Mouse (Mus musculus) neural tube, embryonic 12.5 days (tissue): ENCODE measurements around the gene Sema6d. TPM values are rescaled to one million over a fixed set of nuclear protein-coding genes. Genes with fewer than 3 reads are reported as not detected.

Source experiments
- ATAC-seq: fragments of 200-750 bp; cut with Nextera tagmentation; 2 replicates; pipeline ENCODE4 v1.8.0; 2017; ENCODE audit warnings: low read depth, mild to moderate bottlenecking, moderate TSS enrichment, moderate library complexity; ENCODE audit not compliant: low FRiP score
- H3K27ac ChIP-seq: fragments of 300-500 bp; sonication (generic); 2 replicates; pipeline ENCODE4 v1.5.1; 2016
- H3K27me3 ChIP-seq: fragments of 300-500 bp; sonication (generic); replicated peaks from 2 replicates; pipeline ENCODE4 v1.6.1; 2016; ENCODE audit warnings: mild to moderate bottlenecking
- H3K36me3 ChIP-seq: fragments of 300-500 bp; sonication (generic); 2 replicates; pipeline ENCODE4 v1.6.1; 2016; ENCODE audit warnings: mild to moderate bottlenecking
- H3K4me1 ChIP-seq: fragments of 300-500 bp; sonication (generic); 2 replicates; pipeline ENCODE4 v1.6.1; 2016
- H3K4me2 ChIP-seq: fragments of 300-500 bp; sonication (generic); replicated peaks from 2 replicates; pipeline ENCODE4 v1.6.1; 2016; ENCODE audit warnings: mild to moderate bottlenecking
- H3K4me3 ChIP-seq: fragments of 300-500 bp; sonication (generic); 2 replicates; pipeline ENCODE4 v1.5.1; 2016
- H3K9ac ChIP-seq: fragments of 300-500 bp; sonication (generic); 2 replicates; pipeline ENCODE4 v1.6.1; 2016; ENCODE audit warnings: mild to moderate bottlenecking
- H3K9me3 ChIP-seq: fragments of 300-500 bp; sonication (generic); 2 replicates; pipeline ENCODE4 v1.6.1; 2016; ENCODE audit warnings: mild to moderate bottlenecking
- WGBS: fragments of 180-500 bp; shearing (Covaris S2); methylation state at CpG from one replicate; pipeline ENCODE4 v1.1.7; 2016; 5-methylcytosine and 5-hydroxymethylcytosine counted together
- polyA plus RNA-seq: library from polyadenylated mRNA; unstranded; fragments of >200 nt; fragmentation: Nextera tagmentation; extraction: Ambion mirVana; gene quantifications from 2 replicates; pipeline ENCODE4 v1.2.1, GENCODE M21; 2016

The Sema6d gene
- polyA plus RNA-seq, 1 experiment from 2014 or later = 41.7 TPM

- ATAC-seq = no peak
- H3K9me3 ChIP-seq = no peaks in the 10 kb centered on the region
- no peak overlapping the region for H3K9ac ChIP-seq
- no peaks in the 10 kb centered on the region for H3K36me3 ChIP-seq
- 79% methylated on average over 1 of the region's 1 CpGs for WGBS
- no peaks in the 10 kb centered on the region for H3K4me1 ChIP-seq
- H3K4me3 ChIP-seq = no peak overlapping the region
- H3K4me2 ChIP-seq = no peak overlapping the region
- no peak overlapping the region for H3K27ac ChIP-seq
- no peaks in the 10 kb centered on the region for H3K27me3 ChIP-seq
These were observed 296.0 kb downstream of the Sema6d start for GRCm38 (mm10) chr2:124385722-124386121.

- 85% methylated on average over 1 of the region's 1 CpGs for WGBS
- H3K27me3 ChIP-seq = no peaks in the 10 kb centered on the region
These were observed 298.5 kb downstream of the Sema6d start for GRCm38 (mm10) chr2:124388269-124388668.

GRCm38 (mm10) chr2:124396733-124397132 lies 307.0 kb downstream of the Sema6d start:
- Histone ChIP-seq H3K4me2 (no peak overlapping the region), H3K4me1 (no peaks in the 10 kb centered on the region), H3K9me3 (no peaks in the 10 kb centered on the region), H3K4me3 (no peak overlapping the region), H3K27ac (no peak overlapping the region), H3K27me3 (no peaks in the 10 kb centered on the region), H3K36me3 (no peaks in the 10 kb centered on the region), H3K9ac (no peak overlapping the region)
- 94% methylated on average over 4 of the region's 4 CpGs for whole genome bisulfite sequencing
- no peak for ATAC-seq

More at GRCm38 (mm10) chr2:124388269-124388668, 298.5 kb downstream of the Sema6d start:
- no peaks in the 10 kb centered on the region for H3K4me1 ChIP-seq
- H3K27ac ChIP-seq = no peak overlapping the region
- H3K4me2 ChIP-seq = no peak overlapping the region
- no peak overlapping the region for H3K4me3 ChIP-seq
- H3K9ac ChIP-seq = no peak overlapping the region
- H3K36me3 ChIP-seq = no peaks in the 10 kb centered on the region
- H3K9me3 ChIP-seq = no peaks in the 10 kb centered on the region
- no peak for ATAC-seq

GRCm38 (mm10) chr2:124397304-124397703 lies 307.5 kb downstream of the Sema6d start:
- H3K4me1 ChIP-seq = no peaks in the 10 kb centered on the region
- no peak overlapping the region for H3K4me2 ChIP-seq
- H3K27me3 ChIP-seq = no peaks in the 10 kb centered on the region
- 95% methylated on average over 5 of the region's 5 CpGs for WGBS
- ATAC-seq = no peak
- no peaks in the 10 kb centered on the region for H3K9me3 ChIP-seq
- no peak overlapping the region for H3K9ac ChIP-seq
- no peaks in the 10 kb centered on the region for H3K36me3 ChIP-seq
- H3K27ac ChIP-seq = no peak overlapping the region
- no peak overlapping the region for H3K4me3 ChIP-seq

- WGBS = 91% methylated on average over 2 of the region's 2 CpGs
- H3K4me3 ChIP-seq = no peak overlapping the region
These were observed 309.8 kb downstream of the Sema6d start for GRCm38 (mm10) chr2:124399611-124400010.

GRCm38 (mm10) chr2:124401727-124402380 lies 312.1 kb downstream of the Sema6d start:
- no peaks in the 10 kb centered on the region for H3K9me3 ChIP-seq
- H3K4me3 ChIP-seq = no peak overlapping the region
- H3K27ac ChIP-seq = no peak overlapping the region
- no peak overlapping the region for H3K4me2 ChIP-seq
- no peak overlapping the region for H3K9ac ChIP-seq
- no peaks in the 10 kb centered on the region for H3K27me3 ChIP-seq
- ATAC-seq = no peak
- WGBS = 71% methylated on average over 6 of the region's 6 CpGs
- no peaks in the 10 kb centered on the region for H3K36me3 ChIP-seq
- peaks cover 3% of the 10 kb centered on the region; the same call in 1 of the 2 replicates for H3K4me1 ChIP-seq

More at GRCm38 (mm10) chr2:124399611-124400010, 309.8 kb downstream of the Sema6d start:
- no peak overlapping the region for H3K4me2 ChIP-seq
- H3K4me1 ChIP-seq = peaks cover 3% of the 10 kb centered on the region; the same call in 1 of the 2 replicates
- ATAC-seq = no peak
- no peaks in the 10 kb centered on the region for H3K36me3 ChIP-seq
- no peak overlapping the region for H3K27ac ChIP-seq
- no peaks in the 10 kb centered on the region for H3K27me3 ChIP-seq
- H3K9ac ChIP-seq = no peak overlapping the region
- no peaks in the 10 kb centered on the region for H3K9me3 ChIP-seq

- no peak for ATAC-seq
- peaks cover 3% of the 10 kb centered on the region; the same call in 1 of the 2 replicates for H3K4me1 ChIP-seq
- no peak overlapping the region for H3K27ac ChIP-seq
- no peaks in the 10 kb centered on the region for H3K9me3 ChIP-seq
- H3K4me3 ChIP-seq = no peak overlapping the region
- 83% methylated on average over 8 of the region's 8 CpGs for WGBS
- H3K9ac ChIP-seq = no peak overlapping the region
- H3K27me3 ChIP-seq = no peaks in the 10 kb centered on the region
- H3K4me2 ChIP-seq = no peak overlapping the region
- H3K36me3 ChIP-seq = no peaks in the 10 kb centered on the region
These were observed 313.8 kb downstream of the Sema6d start for GRCm38 (mm10) chr2:124403571-124403970.

- H3K4me3 ChIP-seq = no peak overlapping the region
- H3K9me3 ChIP-seq = no peaks in the 10 kb centered on the region
- no peak overlapping the region for H3K27ac ChIP-seq
- ATAC-seq = no peak
- H3K9ac ChIP-seq = no peak overlapping the region
- no peaks in the 10 kb centered on the region for H3K27me3 ChIP-seq
- peaks cover 3% of the 10 kb centered on the region; the same call in 1 of the 2 replicates for H3K4me1 ChIP-seq
- H3K36me3 ChIP-seq = no peaks in the 10 kb centered on the region
- 83% methylated on average over 6 of the region's 6 CpGs for WGBS
- no peak overlapping the region for H3K4me2 ChIP-seq
These were observed 314.2 kb downstream of the Sema6d start for GRCm38 (mm10) chr2:124403981-124404380.

GRCm38 (mm10) chr2:124404631-124405562 lies 315.1 kb downstream of the Sema6d start:
- H3K9me3 ChIP-seq = no peaks in the 10 kb centered on the region
- WGBS = 79% methylated on average over 6 of the region's 6 CpGs
- H3K9ac ChIP-seq = no peak overlapping the region
- no peak overlapping the region for H3K27ac ChIP-seq
- H3K4me3 ChIP-seq = no peak overlapping the region
- no peak for ATAC-seq
- H3K4me2 ChIP-seq = no peak overlapping the region
- H3K36me3 ChIP-seq = no peaks in the 10 kb centered on the region
- peaks cover 3% of the 10 kb centered on the region; the same call in 1 of the 2 replicates for H3K4me1 ChIP-seq
- H3K27me3 ChIP-seq = no peaks in the 10 kb centered on the region

- no peak overlapping the region for H3K4me3 ChIP-seq
- no peaks in the 10 kb centered on the region for H3K27me3 ChIP-seq
- H3K27ac ChIP-seq = no peak overlapping the region
- H3K9me3 ChIP-seq = no peaks in the 10 kb centered on the region
- 95% methylated on average over 1 of the region's 1 CpGs for WGBS
- peaks cover 3% of the 10 kb centered on the region; the same call in 1 of the 2 replicates for H3K4me1 ChIP-seq
- ATAC-seq = no peak
- no peak overlapping the region for H3K9ac ChIP-seq
- no peaks in the 10 kb centered on the region for H3K36me3 ChIP-seq
- H3K4me2 ChIP-seq = no peak overlapping the region
These were observed 319.2 kb downstream of the Sema6d start for GRCm38 (mm10) chr2:124408956-124409355.

GRCm38 (mm10) chr2:124416730-124417129 lies 327.0 kb downstream of the Sema6d start:
- WGBS = 69% methylated on average over 3 of the region's 3 CpGs
- Histone ChIP-seq H3K4me1 (no peaks in the 10 kb centered on the region), H3K4me2 (no peak overlapping the region), H3K9ac (no peak overlapping the region), H3K36me3 (no peaks in the 10 kb centered on the region), H3K4me3 (no peak overlapping the region), H3K9me3 (no peaks in the 10 kb centered on the region), H3K27ac (no peak overlapping the region), H3K27me3 (no peaks in the 10 kb centered on the region)
- ATAC-seq = no peak

GRCm38 (mm10) chr2:124418319-124418718 lies 328.6 kb downstream of the Sema6d start:
- Histone ChIP-seq H3K4me1 (no peaks in the 10 kb centered on the region), H3K9me3 (no peaks in the 10 kb centered on the region), H3K36me3 (no peaks in the 10 kb centered on the region), H3K27ac (no peak overlapping the region), H3K4me3 (no peak overlapping the region), H3K9ac (no peak overlapping the region), H3K27me3 (no peaks in the 10 kb centered on the region), H3K4me2 (no peak overlapping the region)
- WGBS = 89% methylated on average over 2 of the region's 2 CpGs
- ATAC-seq = no peak
